Mouse (Mus musculus) thymus, adult 2 months (tissue): ENCODE results near the gene Lrrtm4.

Experiments
- CTCF ChIP-seq: fragments of 200-500 bp; IDR thresholded peaks from 2 replicates; pipeline ENCODE4 v1.5.1; 2012; ENCODE audit warnings: mild to moderate bottlenecking, control low read depth, low read length, moderate library complexity, borderline replicate concordance; ENCODE audit not compliant: control insufficient read depth, poor library complexity, insufficient read depth; ENCODE audit errors: extremely low read depth
- POLR2A ChIP-seq: fragments of 200-500 bp; IDR thresholded peaks from 2 replicates; pipeline ENCODE4 v1.6.1; 2012; ENCODE audit warnings: mild to moderate bottlenecking, low read length, control low read depth, moderate library complexity; ENCODE audit not compliant: control insufficient read depth, poor library complexity, insufficient read depth; ENCODE audit errors: extremely low read depth

DNA sequence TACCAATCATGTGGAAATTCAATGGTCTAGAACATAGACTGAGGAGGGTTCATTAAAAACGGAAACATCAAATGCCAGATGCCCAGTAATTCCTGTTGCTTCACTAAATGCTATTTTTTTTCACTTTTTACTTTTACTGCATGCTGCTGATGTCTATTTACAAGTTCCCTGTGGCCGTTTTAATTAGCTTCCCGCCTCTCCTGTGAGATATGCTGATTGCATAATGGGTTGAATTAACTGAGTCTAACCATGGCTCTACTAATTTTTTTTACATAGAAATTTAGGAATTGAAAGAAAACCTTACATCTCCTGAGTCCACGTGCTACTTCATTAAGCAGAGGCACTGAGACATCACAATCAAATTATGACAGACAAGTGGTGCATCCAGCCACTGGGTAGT lies 143.9 kb downstream of the Lrrtm4 start:
- no peak for TF ChIP-seq CTCF
- no peak for TF ChIP-seq POLR2A
